Mouse (Mus musculus) embryonic facial prominence, embryonic 15.5 days (tissue): Measurements from ENCODE around the gene Foxf1. TPM values are rescaled to one million over a fixed set of nuclear protein-coding genes. Genes with fewer than 3 reads are reported as not detected.

Experiments used
- ATAC-seq: fragments of 200-750 bp; cut with Nextera tagmentation; 2 replicates; pipeline ENCODE4 v1.8.0; 2017; ENCODE audit warnings: low read depth, moderate TSS enrichment; ENCODE audit not compliant: insufficient number of reproducible peaks, low FRiP score, low TSS enrichment
- H3K27ac ChIP-seq: fragments of 300-500 bp; sonication (generic); replicated peaks from 2 replicates; pipeline ENCODE4 v1.5.1; 2015; ENCODE audit warnings: mild to moderate bottlenecking, inconsistent platforms
- H3K27me3 ChIP-seq: fragments of 300-500 bp; sonication (generic); 2 replicates; pipeline ENCODE4 v1.6.1; 2015; ENCODE audit warnings: inconsistent platforms
- H3K36me3 ChIP-seq: fragments of 300-500 bp; sonication (generic); 2 replicates; pipeline ENCODE4 v1.6.1; 2015; ENCODE audit warnings: mild to moderate bottlenecking, inconsistent platforms
- H3K4me1 ChIP-seq: fragments of 300-500 bp; sonication (generic); 2 replicates; pipeline ENCODE4 v1.6.1; 2015; ENCODE audit warnings: inconsistent platforms
- H3K4me2 ChIP-seq: fragments of 300-500 bp; sonication (generic); replicated peaks from 2 replicates; pipeline ENCODE4 v1.6.1; 2015; ENCODE audit warnings: mild to moderate bottlenecking, inconsistent platforms
- H3K4me3 ChIP-seq: fragments of 300-500 bp; sonication (generic); replicated peaks from 2 replicates; pipeline ENCODE4 v1.5.1; 2015; ENCODE audit warnings: mild to moderate bottlenecking, inconsistent platforms
- H3K9ac ChIP-seq: fragments of 300-500 bp; sonication (generic); 2 replicates; pipeline ENCODE4 v1.6.1; 2015; ENCODE audit warnings: inconsistent platforms
- H3K9me3 ChIP-seq: fragments of 300-500 bp; sonication (generic); replicated peaks from 2 replicates; pipeline ENCODE4 v1.6.1; 2016; ENCODE audit warnings: inconsistent platforms
- whole genome bisulfite sequencing: fragments of 180-500 bp; shearing (Covaris S2); methylation state at CpG from one replicate; pipeline ENCODE4 v1.1.7; 2015; 5-methylcytosine and 5-hydroxymethylcytosine counted together
- polyA plus RNA-seq: library from polyadenylated mRNA; unstranded; fragments of >200 nt; fragmentation: Nextera tagmentation; extraction: Ambion mirVana; gene quantifications from 2 replicates; pipeline ENCODE4 v1.2.1, GENCODE M21; 2015

Foxf1 gene
- polyA plus RNA-seq, 1 experiment from 2014 or later, result 10.1 TPM

DNA sequence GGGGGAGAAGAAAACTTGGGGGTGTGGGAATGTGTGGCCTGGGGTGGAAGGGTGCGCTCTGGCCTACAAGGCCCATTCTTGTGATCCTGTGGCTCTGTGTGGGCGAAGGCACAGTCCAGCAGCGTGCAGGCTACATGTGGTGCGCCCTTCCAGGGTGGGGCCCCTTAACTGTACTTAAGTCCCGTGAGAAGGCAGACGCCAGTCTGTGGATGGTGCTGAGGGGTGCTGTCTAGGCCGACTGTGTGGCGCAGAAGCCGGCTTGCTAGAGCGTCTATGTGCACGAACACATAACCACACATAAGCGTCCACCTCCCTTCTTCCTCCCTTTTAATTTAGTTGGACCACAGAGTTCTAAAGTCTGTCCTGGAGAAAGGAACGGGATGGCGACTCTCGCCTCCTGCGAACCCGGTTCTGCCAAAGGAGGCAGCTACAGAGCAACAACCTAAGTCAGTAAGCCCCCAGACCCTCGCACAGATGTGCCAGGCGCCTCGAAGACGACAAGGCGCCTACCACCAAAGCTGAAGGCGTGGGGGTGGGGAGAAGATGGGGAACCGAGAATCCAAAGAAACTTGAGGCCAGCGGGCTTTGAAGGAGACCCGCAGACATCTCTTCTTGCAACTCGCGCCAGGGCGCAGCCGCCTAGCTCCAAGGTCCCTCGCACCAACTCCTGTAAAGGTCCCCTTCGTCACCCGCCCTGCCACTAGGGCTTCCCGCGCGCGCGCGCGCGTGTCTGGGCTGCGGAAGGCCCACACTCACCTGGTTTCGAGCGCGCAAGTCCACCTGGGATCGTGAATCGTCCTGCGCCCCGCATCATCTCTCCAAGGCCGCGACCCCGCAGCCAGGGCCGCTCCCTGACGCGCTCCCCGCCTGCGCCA lies 1.7 kb upstream of the Foxf1 start:
- WGBS, result 1% methylated on average over 57 of the region's 57 CpGs
- Histone ChIP-seq H3K4me1 (peaks cover 31% of the 10 kb centered on the region), H3K9me3 (no peaks in the 10 kb centered on the region), H3K9ac (no peak overlapping the region), H3K4me2 (peak overlapping the region; percentile 97), H3K36me3 (no peaks in the 10 kb centered on the region), H3K27ac (peak overlapping the region; percentile 75), H3K4me3 (peak overlapping the region; percentile 56), H3K27me3 (peaks cover 98% of the 10 kb centered on the region)
- no peak for ATAC-seq

DNA sequence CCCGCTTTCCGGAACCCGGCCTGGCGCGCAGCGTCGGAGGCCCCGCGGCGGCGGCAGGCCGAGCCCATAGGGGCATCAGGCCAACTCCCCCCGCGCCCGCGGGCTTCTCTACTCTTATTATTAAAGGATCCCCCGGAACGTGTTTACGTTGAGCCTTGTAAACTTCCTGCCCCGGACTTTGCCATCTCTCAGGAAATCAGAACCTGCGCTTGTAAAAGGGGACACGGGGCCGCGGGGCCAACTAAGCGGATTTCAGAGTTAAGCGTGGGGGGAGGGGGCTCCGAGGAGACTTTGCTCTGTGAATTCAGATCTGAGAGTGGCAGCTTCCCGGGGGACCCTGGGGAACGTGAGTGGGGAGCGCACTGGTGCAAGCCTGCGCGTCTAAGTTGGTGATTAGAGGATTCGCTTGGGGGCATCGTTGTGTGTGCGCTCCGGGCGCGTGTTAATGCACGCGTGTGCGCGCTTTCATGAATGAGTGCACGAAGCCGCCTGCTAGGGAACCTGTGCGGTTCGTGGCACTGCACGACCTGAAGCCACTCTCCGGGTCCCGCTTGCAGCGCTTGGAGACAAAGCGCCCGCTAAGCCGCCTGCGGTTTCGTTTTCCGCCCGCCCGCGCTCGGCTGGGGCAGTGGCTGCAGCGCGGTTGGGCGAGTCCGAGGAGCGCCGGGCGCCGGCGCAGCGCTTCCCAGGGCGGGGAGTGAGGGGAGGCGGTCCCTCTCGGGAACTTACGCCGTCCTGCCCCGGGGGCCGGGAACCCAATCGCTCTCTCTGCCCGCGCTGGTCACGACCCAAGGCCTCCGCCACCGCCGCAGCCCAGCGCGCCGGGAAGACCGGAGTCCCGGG lies 872 bp upstream of the Foxf1 start:
- H3K9me3 ChIP-seq, result no peaks in the 10 kb centered on the region
- peak overlapping the region; percentile 97 for H3K4me2 ChIP-seq
- H3K9ac ChIP-seq, result peak overlapping the region; percentile 12; the same call in 1 of the 2 replicates
- ATAC-seq, result peak; percentile 77; the same call in 1 of the 2 replicates
- H3K27me3 ChIP-seq, result peaks cover 99% of the 10 kb centered on the region
- H3K36me3 ChIP-seq, result no peaks in the 10 kb centered on the region
- peak overlapping the region; percentile 56 for H3K4me3 ChIP-seq
- under 1% methylated on average over 88 of the region's 89 CpGs for WGBS
- peak overlapping the region; percentile 75 for H3K27ac ChIP-seq
- H3K4me1 ChIP-seq, result peaks cover 31% of the 10 kb centered on the region

DNA sequence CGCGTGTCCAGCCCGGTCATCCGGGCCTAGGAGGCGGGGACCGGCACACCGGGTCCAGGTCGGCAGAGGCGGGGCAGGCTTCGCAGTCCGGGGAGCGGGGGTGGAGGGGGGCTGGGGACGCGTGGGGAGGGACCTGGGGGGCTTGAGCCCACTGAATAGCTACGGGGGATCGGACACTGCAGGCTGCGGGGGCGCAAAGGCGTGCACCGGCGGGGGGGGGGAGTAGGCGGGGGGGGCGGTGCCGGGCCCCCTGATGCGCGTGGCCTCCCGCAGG lies 313 bp upstream of the Foxf1 start:
- Histone ChIP-seq H3K27me3 (peaks cover 100% of the 10 kb centered on the region), H3K4me3 (peak overlapping the region; percentile 56), H3K27ac (peak overlapping the region; percentile 75), H3K36me3 (no peaks in the 10 kb centered on the region), H3K9me3 (no peaks in the 10 kb centered on the region), H3K4me1 (peaks cover 33% of the 10 kb centered on the region), H3K9ac (peak overlapping the region; percentile 23), H3K4me2 (peak overlapping the region; percentile 97)
- 1% methylated on average over 15 of the region's 27 CpGs for WGBS
- no peak; the same call in none of the 2 replicates for ATAC-seq

DNA sequence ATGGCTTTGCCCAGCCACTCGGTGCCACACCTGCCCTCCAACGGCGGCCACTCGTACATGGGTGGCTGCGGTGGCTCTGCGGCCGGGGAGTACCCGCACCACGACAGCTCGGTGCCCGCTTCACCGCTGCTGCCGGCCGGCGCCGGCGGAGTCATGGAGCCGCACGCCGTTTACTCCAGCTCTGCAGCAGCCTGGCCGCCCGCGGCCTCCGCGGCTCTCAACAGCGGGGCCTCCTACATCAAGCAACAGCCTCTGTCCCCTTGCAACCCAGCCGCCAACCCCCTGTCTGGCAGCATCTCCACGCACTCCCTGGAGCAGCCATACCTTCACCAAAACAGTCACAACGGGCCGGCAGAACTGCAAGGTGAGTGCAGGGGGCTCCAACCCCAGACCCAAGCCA lies 825 bp downstream of the Foxf1 start:
- ATAC-seq, result no peak
- Histone ChIP-seq H3K9ac (peak overlapping the region; percentile 23; the same call in 1 of the 2 replicates), H3K27ac (no peak overlapping the region), H3K9me3 (no peaks in the 10 kb centered on the region), H3K4me1 (peaks cover 40% of the 10 kb centered on the region), H3K36me3 (no peaks in the 10 kb centered on the region), H3K4me3 (peak overlapping the region; percentile 56), H3K4me2 (peak overlapping the region; percentile 97), H3K27me3 (peaks cover 100% of the 10 kb centered on the region)
- WGBS, result 5% methylated on average over 30 of the region's 30 CpGs

DNA sequence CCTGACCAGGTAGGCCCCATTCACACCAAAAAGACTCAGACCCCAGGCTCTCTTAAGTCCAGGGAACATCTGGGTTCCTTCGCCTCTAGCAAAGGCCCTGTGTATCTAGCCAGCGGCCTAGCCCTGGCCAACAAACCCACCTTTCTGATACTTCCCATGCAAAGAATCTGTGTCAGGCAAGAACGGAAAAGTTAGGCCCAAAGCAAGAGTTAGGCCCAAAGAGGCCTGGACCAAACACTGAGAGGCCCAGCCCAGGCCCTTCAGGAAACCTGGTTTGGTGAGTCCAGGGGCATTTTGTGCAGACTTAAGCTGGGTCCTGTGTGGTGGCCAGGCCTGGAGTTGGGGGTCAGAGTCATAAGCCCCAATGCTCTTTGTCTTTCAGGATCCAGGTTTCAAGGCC lies 1.4 kb downstream of the Foxf1 start:
- Histone ChIP-seq H3K9ac (no peak overlapping the region; the same call in 1 of the 2 replicates), H3K9me3 (no peaks in the 10 kb centered on the region), H3K4me3 (peak overlapping the region; percentile 56), H3K27ac (no peak overlapping the region), H3K36me3 (no peaks in the 10 kb centered on the region), H3K4me2 (peak overlapping the region; percentile 97), H3K27me3 (peaks cover 100% of the 10 kb centered on the region), H3K4me1 (peaks cover 40% of the 10 kb centered on the region)
- no peak for ATAC-seq
- WGBS, result 73% methylated on average over 3 of the region's 3 CpGs

DNA sequence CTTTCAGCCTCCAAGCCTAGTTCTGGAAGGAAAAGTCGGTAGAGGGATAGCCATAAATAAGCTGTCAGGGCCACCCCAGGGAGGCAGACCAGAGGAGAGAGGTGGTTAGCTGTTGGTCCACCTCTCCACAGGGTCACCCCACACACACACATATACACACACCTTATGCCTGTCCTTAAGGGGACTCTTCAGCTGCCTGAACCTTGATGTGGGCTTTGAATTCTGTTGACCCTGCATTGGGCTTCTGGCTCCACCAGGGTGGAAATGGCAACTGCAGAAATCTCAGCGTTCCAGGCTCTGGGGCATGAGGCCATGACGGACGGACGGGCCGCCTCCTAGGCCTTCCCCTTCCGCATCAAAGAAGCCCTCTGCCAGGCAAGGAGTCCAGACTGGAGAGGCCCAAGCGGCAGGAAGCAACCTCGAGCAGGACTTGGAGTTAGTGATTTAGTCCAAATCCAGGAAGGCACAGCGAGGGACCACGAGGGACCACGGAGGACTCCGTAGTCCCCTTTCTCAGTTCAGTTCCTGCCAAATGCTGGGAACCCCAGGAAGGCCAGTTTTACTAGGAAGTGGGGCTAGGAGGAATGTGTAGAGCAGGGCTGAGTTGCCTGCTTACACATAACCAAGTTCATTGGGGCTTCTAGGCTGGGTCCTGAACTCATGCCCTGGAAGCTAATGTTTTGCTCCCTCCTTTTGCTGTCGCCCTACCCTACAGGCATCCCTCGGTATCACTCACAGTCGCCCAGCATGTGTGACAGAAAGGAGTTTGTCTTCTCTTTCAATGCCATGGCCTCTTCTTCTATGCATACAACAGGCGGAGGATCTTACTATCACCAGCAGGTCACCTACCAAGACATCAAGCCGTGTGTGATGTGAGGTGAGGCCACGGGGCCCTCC lies 2.1 kb downstream of the Foxf1 start:
- Histone ChIP-seq H3K4me3 (peak overlapping the region; percentile 56), H3K27me3 (peaks cover 100% of the 10 kb centered on the region)
- WGBS, result 35% methylated on average over 19 of the region's 19 CpGs

DNA sequence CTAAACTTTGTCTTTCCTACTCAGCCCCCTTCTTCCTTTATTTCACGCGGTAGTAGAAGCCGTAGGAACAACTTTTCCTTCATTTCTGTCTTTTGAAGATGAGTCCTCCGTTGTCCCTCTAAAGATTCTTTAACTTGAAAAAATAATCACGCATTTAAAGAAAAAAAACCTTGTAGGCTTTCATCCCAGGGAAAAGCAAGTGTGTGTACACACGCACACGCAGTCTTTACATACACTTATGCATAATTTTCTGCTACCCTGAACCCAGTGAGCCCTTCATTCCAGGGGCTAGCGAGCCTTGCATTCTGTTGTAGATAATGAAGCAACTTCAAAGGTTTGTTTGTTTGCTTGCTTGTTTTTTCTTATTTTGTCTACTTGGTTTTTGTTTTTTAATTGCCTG lies 4.1 kb downstream of the Foxf1 start:
- 8% methylated on average over 8 of the region's 8 CpGs for WGBS
- H3K36me3 ChIP-seq, result no peaks in the 10 kb centered on the region
- ATAC-seq, result no peak
- H3K9me3 ChIP-seq, result no peaks in the 10 kb centered on the region
- no peak overlapping the region for H3K4me2 ChIP-seq
- peaks cover 99% of the 10 kb centered on the region for H3K27me3 ChIP-seq
- H3K4me3 ChIP-seq, result no peak overlapping the region
- peaks cover 38% of the 10 kb centered on the region for H3K4me1 ChIP-seq
- no peak overlapping the region for H3K9ac ChIP-seq
- H3K27ac ChIP-seq, result no peak overlapping the region

More for the DNA sequence above, 2.1 kb downstream of the Foxf1 start:
- Histone ChIP-seq H3K4me2 (peak overlapping the region; percentile 97), H3K36me3 (no peaks in the 10 kb centered on the region), H3K27ac (no peak overlapping the region), H3K9ac (no peak overlapping the region), H3K4me1 (peaks cover 41% of the 10 kb centered on the region), H3K9me3 (no peaks in the 10 kb centered on the region)
- ATAC-seq, result no peak

DNA sequence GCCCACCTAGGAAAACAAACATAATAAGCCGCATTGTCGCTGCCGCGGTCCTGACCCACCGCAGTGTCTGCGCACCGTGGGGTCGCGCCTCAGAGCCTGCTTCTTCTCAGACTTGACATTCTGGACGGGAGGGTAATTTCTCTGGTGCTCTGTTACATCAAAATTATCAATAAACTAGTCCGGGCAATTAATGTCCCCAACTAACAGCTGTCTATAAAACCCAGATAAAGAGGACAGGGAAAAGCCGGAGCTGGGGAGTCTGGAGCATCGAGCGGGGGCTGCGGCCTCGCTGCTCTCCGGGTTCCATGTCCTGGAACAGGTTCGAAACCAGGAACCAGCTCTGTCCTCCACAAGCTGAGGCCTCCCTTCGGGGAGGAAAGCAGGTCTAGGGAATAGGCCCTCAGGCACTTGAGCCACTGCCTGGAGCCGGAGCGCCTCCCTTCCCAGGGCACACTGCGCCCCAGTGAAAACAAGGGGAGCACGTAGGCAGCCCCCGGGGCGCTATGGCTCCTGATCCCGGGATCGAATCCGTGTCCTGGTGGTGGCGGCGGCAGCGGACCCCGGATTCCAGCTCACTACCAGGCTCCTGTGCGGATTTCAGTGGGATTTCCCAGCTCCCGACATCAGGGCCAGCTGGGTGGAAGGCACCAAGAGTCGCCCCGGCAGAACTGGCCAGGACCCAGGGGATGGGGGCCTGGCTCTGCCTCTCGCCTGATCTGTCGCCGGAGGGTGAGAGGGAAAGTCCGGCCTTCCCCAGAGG lies 4.9 kb downstream of the Foxf1 start:
- ATAC-seq, result no peak
- Histone ChIP-seq H3K9me3 (no peaks in the 10 kb centered on the region), H3K4me2 (peak overlapping the region; percentile 17; the same call in 1 of the 2 replicates), H3K4me1 (peaks cover 30% of the 10 kb centered on the region), H3K27ac (no peak overlapping the region), H3K36me3 (no peaks in the 10 kb centered on the region), H3K27me3 (peaks cover 98% of the 10 kb centered on the region), H3K9ac (no peak overlapping the region), H3K4me3 (peak overlapping the region; percentile 2; the same call in 1 of the 2 replicates)
- WGBS, result 3% methylated on average over 40 of the region's 40 CpGs

DNA sequence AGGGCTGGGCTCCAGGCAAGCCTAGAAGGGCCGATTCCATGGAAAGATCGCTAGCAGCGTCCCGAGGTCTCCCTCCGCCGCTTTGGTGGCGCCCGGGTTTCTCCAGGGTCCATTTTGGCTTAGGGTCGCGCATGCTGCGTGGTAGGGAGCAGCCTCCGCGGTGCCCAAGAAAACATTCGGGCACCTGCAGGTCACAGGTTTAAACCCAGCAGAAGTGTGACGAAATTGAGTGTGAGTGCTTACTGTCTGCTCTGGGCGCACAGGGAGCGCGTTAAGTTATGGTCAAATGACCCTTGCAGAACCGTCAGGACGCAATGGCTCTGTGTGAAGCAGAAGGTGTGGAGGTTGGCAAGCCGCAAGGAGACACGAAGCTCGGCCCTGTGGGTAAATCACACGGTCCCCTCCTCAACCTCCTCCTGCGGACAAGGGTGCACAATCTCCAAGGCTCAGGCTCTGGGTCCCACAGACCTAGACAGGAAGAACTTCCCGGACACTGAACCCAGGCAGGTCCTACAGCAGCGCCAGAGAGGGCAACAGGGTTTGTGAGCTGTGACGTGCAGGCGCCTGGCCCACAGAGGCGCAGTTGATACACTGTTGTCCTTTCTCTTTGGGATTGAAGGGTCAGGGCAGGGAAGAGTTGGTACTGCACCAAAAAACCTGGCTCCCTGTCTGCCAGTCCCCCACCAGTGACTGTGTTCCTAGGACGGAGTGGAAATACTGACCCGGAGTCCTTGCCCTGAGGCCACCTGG lies 5.6 kb downstream of the Foxf1 start:
- no peaks in the 10 kb centered on the region for H3K36me3 ChIP-seq
- H3K27ac ChIP-seq, result no peak overlapping the region
- peaks cover 91% of the 10 kb centered on the region for H3K27me3 ChIP-seq
- H3K9me3 ChIP-seq, result no peaks in the 10 kb centered on the region
- peak overlapping the region; percentile 17; the same call in 1 of the 2 replicates for H3K4me2 ChIP-seq
- H3K4me1 ChIP-seq, result peaks cover 23% of the 10 kb centered on the region
- 7% methylated on average over 32 of the region's 32 CpGs for WGBS
- no peak overlapping the region for H3K9ac ChIP-seq
- ATAC-seq, result no peak
- peak overlapping the region; percentile 2; the same call in 1 of the 2 replicates for H3K4me3 ChIP-seq

DNA sequence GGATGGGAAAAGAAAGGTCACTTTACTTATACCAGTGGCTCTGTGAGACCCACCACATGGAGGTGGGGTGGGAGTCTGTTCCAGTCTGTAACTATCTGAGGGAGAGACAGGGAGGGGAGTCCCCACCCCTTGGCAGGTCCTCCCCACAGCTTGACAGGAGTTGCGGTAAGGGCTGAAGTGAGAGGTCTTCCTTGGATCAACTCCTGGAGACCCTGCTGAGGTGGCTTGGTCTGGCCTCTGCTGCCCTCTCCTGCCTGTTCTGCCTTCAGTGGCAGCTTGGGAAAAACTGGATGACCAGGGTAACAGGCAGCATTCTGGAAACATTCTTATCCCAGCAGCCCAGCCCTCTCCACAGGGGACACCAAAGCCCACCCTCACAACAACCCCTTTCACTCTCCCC lies 6.5 kb downstream of the Foxf1 start:
- H3K9ac ChIP-seq, result no peak overlapping the region
- H3K36me3 ChIP-seq, result no peaks in the 10 kb centered on the region
- peaks cover 82% of the 10 kb centered on the region for H3K27me3 ChIP-seq
- 0% methylated on average over 1 of the region's 1 CpGs for WGBS
- peaks cover 19% of the 10 kb centered on the region for H3K4me1 ChIP-seq
- no peak for ATAC-seq
- no peaks in the 10 kb centered on the region for H3K9me3 ChIP-seq
- no peak overlapping the region for H3K4me3 ChIP-seq
- no peak overlapping the region for H3K27ac ChIP-seq
- no peak overlapping the region for H3K4me2 ChIP-seq
